Mouse (Mus musculus) erythroblast, embryonic 14.5 days (primary cell): ENCODE measurements around the gene Zmiz2.

ENCODE experiments used
- GATA1 ChIP-seq: IDR thresholded peaks from 2 replicates; pipeline ENCODE4 v1.6.1; 2012; ENCODE audit warnings: low read length, inconsistent platforms, mixed read lengths
- TAL1 ChIP-seq: IDR thresholded peaks from 3 replicates; pipeline ENCODE4 v1.6.1; 2012; ENCODE audit warnings: low read length, inconsistent platforms, mixed read lengths

DNA sequence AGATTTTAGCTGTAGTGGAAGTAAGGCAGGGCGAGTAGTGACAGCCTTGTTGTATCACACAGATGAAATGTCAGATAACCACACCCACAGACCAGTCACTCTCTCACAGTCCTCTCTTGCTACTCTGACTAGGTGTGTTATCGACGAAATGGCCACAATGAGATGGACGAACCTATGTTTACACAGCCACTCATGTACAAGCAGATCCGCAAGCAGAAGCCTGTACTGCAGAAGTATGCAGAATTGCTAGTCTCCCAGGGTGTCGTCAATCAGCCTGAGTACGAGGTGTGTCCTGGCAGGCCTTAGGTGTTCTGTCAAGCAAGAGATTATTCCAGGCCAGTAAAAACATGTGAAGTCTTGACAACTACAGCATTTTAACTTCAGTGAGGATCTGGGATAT, 41.9 kb upstream of the Zmiz2 start:
- no peak for TF ChIP-seq TAL1
- no peak for TF ChIP-seq GATA1
